Mouse (Mus musculus): Measurements from ENCODE around the gene Myadml2.
A peak's percentile ranks its signal among the peaks of the same experiment; 100 is the strongest.

Myadml2 gene

DNA sequence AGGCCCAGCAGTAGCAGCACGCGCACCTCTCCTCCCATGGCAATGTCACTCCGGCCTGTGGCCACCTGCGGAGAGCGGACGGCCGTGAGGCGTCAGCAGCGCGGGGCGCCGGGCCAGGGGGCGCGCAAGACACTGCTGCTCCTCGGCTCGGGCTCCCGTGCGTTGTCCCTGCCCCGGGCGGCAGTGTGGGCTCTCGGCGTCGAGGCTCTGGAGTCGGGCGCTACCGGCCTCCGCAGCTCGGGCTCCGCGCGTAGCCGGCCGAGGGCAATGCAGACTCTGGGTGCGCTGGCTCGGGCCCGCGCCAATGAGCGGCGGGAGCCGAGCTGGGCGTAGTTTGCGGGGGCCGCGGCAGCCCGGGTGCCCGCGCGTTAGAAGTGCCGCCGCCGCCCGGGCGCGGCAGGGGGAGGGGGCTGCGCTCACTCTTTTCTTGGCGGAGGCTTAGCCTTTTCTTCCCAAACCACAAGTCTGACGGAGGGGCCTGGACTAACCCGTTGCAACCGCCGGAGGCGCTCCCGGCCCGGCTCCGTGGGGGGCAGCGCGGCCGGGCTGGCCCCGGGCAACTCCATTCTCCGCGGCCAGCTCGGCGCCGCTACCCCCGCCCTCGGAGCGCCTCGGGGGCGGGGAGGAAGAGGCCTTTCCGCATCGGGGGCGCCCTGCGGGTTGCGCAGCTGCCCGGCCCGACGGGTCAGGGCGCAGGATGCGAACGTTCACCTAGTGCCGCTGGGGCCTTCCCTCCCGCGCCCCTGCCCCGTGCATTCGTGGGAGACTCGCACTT, 12.5 kb upstream of the Myadml2 start:
- peak; percentile 45 for DNase-seq

DNA sequence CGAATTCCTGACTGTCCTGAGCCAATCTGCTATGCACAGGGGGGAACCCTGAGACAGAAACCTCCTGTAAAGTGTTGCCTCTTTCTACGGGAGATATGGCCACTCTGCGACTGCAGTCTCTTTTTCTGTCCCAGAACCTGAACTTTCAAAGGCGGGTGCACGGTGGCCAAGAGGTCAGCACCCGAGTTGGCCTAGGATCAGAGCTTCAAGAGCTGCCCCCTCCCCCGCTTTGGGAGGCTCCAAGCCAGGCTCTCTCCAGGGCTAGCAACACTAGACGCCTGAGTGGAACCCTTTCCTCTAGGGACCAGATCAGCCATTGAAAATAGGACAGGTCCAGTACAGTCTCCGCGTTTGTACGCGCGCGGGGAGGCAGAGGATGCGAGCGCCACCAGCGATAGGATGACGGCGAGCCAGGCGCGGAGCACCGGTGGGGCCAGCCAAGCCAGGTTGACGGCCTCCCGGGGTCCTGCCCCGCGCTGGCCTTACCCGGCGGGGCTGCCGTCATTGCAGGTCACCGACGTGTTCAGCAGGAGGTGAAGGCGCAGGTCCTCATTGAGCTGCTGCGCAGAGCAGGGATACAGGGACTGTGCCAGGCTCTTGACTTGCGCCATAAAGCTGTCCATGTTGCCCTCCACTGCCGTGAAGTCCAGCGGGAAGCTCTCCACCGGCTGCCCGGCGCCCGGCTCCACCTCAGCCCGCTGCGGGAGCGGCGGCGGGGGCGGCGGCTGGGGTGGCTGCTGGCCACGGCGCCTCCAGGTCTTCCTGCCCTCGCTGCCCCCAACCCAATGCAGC, 11.7 kb upstream of the Myadml2 start:
- peak; percentile 30 for DNase-seq

DNA sequence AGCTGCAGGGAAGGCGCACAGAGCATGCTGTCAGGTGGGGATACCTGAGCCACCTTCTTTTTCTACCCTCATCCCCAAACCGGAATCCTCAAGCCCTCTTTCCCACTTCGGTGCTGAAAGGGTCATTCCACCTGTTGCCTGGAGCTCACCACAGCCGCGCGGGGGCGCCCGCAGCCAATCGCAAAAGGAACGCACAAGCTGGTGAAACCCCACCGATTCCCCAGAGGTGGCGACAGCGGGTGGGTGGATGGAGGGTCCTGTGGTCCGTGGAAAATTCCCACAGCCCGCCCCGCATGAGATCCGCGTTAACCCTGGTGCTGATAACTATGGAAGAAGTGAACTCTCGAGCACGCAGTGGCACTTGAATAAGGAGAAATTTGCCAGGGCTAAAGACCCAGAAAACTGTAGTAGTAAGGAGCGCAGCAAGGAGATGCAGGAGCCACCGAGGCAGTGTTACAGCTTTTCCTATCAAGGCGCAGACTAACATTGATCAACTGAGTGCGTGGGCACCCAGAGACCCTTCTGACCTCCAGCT, 11.0 kb upstream of the Myadml2 start:
- DNase-seq = peak; percentile 77

DNA sequence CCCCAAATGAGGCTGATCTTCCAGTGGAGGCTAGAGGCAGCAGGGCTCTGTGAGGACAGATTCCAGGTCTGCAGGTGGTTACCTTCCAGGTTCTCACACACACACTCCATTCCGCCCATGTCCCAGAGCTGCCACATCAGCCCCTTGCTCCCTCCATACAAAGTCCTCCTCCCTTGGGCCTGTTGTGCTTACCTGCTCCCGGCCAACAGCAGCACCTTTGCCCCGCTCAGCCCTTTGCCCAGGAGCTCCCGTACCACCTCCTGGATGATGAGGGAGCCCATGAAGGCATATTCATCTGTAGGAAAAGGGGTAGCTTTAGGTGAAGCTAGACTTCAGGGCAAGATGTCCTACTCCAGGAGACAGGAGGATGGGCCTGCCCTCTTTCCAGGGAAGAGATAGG, 9.3 kb upstream of the Myadml2 start:
- peak; percentile 75 for DNase-seq

DNA sequence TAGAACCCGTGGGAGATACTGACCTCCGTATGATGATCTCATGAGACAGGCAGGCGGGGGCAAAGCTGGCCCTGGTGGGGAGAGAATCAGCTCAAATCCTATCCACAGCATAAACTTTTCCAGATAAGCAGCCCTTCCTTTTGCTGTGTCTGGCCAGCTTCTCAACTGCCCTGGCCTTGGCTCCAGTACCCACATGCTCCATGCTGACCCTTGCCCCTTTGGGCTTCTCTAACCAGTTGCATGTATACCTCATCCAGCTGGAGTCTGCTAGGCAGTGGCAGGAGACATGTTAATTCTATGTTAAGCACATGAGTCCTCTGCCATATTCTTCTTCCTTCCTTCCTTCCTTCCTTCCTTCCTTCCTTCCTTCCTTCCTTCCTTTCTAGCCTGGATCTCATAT, 6.8 kb upstream of the Myadml2 start:
- DNase-seq = peak; percentile 49

DNA sequence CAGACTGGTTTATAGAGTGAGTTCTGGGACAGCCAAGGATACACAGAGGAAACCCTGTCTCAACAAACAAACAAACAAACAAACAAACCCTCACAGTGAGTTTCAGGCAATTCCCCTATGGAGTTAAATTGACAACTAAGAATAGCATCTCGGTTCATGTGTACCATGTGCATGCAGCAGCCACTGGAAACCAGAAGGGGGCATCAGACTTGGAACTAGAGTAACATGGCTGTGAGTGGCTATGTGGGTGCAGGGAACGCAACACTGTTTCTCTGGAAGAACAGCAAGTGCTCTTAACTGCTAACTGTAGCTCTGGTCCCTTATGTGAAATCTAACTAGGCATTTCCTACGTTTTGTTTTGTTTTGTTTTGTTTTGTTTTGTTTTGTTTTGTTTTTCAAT, 3.9 kb upstream of the Myadml2 start:
- DNase-seq = no peak

DNA sequence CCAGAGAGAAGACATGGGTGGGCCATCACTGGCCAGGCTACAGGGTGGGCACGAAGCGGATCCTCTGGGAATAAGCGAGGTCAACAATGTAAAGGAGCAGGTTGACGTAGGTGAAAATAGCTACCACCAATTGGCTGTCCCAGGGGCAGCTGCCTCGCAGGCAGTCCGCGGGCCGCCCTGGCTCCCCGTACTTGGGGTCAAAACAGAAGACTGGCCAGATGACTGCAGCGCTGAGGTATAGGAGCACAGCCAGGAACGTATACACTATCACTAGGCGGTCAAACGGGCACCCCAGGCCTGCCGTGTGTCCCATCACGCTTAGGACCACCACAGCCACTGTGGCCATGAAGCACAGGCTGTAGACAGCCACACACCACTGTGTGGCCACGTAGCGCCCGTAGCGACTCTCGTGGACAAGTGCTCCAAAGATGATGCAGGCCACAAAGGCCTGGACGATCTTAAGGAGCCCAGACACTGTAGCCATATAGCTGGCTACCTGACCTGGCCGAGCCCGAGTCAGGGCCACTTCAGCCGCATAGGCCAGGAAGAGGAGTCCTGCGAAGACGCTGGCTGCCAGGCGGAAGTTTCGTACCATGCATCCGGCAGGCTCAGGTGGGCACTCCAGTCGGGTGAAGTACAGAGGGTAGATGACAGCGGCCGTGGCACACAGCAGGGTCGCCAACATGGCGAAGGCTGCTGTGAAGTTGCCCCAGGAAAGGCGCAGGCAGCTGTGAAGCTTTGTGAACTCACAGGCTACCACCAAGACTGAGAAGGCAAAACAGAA, 719 bp downstream of the Myadml2 start:
- DNase-seq = no peak

DNA sequence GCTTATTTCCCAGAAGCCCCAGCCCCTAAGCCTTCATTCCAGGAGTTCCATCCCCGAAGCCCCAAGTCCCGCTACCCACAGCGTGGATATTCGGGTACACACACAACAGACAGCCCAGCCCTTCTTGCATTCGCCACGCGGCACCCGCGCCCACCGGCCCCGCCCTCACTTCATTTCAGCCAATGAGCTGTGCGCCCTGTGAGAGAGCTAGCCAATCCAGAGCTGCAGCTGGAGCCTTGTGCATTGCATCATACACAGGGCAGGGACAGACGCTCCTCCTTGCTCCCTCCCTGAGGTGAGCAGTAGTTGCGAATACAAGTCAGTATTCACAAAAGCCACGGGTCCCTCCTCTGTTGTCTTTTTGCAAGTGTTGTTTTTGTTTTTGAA, 4.4 kb downstream of the Myadml2 start, which contains the start of gene Pycr1:
Gene Pycr1 (minus strand): TSS at position 169 of the 387 bp plus-strand sequence.
- peak; percentile 92 for DNase-seq

DNA sequence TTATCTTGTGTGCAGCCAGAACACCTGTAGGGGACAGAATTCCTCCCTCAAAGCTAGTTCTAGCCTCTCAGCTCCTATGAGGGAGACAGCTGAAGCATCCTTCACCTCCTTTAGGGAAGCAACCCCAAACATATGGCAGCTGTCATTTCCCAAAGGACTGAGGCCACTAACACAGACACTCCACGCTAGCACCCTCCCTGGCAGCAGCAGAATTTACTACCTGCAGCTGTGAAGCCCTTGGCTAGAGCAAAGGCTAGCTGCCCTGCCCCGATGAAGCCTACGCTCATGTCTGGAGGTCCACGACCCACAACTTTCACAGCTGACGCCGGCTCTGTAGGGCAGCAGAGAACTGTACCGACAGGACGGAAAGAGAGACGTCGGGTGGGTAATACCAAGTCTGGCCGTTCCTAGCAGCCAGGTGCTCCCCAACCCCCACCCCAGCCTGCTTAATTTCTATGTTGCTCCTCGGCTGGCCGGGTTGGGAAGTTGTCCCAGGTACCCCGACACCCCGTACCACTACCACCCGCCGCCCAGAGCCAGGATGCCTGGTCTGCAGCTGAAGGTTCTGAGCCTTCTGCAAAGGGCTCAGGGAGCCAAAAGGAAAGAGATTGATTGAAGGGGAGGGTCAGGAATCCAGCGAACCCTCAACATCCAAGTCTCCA, 4.9 kb downstream of the Myadml2 start:
- no peak for DNase-seq

DNA sequence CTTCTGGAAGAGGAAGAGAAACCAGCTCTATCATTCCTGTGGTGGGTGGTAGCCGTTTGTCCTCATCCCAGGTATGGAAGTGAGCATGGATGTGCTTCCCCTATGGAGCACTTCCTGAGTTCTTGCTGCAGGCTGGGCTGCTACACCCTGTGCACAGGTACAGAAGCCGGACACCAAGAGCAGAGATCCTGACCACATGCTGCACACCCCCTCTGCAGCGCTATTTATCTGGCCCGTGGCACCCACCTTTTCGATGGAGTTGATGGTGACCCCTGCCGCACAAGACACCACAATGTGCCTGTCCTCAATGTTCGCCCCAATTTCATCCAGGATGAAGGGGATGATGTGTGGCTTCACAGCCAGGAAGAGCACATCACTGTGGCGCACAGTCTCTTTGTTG, 6.1 kb downstream of the Myadml2 start:
- DNase-seq = no peak

DNA sequence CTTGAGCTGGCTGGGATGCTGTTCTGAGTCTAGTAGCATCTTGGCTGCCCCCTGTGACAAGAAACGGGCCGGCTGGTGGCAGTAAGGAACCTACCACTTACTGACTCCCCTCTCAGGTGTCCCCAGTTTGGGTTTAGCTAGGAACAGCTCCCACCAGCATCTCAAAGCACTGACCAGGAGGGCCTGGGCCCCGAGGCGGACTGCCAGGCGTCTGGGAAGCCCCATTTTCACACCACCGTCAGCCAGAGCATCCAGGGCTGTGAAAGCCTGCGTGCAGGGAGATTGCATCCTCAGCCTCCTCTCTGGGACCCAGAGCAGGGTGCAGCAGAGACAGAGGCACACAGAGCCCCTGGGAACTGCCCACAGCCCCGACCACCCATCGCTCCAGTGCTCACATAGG, 6.7 kb downstream of the Myadml2 start:
- no peak for DNase-seq

DNA sequence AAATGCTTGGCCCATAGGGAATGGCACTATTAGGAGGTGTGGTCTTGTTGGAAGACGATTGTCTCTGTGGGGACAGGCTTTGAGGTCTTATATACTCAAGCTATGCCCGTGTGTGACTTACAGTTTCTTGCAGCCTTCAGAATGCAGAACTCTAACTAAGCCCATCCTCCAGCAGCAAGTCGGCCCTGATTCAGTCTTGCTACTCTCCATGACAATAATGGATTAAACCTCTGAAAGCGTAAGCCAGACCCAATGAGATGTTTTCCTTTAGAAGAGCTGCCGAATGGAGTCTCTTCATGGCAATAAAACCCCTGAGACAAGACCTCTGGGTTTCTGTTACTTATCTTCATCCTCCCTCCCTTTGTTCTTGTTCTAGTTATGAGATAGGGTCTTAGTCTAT, 13.1 kb downstream of the Myadml2 start:
- no peak for DNase-seq

DNA sequence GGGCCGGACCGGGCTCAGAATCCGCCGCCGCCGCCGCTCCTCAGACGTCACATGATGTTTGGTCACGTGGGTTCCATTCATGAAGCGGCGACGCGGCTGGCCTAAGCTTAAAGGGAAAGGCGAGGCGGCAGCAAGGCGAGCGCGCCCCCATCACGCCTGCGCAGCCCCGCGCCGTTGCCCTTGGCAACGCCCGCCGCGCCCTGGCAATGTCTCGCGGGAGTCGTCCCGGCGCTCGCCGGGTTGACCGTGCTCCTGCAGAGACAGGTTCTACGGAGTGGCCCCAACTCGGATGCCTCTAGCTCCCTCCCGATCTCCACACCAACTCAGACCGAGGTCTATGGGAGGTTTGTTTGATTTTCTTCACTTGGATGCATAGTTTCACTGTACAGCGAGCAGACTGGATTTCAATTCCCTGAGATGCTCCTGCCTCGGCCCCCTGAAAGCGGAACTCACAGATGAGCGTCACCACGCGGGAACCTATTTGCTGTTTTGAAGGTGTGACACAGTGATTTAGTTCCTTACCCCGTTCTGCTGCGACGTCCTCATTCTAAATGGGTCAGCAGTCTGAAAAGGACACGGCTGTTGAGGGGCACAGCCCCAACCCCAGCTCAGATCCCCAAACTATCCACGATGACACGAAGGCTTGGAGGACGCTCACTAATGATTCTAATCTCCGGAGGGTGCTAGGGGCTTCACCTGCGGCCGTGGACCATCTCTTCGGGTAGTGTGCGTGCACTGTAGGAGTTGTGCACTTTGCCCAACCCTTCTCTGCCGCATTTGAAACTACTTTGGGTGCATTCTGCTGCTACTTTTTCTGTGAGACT, 14.2 kb downstream of the Myadml2 start, which contains the start of gene Mafg:
Gene Mafg (minus strand): TSS at position 81 of the 824 bp plus-strand sequence.
- DNase-seq = peak; percentile 95

DNA sequence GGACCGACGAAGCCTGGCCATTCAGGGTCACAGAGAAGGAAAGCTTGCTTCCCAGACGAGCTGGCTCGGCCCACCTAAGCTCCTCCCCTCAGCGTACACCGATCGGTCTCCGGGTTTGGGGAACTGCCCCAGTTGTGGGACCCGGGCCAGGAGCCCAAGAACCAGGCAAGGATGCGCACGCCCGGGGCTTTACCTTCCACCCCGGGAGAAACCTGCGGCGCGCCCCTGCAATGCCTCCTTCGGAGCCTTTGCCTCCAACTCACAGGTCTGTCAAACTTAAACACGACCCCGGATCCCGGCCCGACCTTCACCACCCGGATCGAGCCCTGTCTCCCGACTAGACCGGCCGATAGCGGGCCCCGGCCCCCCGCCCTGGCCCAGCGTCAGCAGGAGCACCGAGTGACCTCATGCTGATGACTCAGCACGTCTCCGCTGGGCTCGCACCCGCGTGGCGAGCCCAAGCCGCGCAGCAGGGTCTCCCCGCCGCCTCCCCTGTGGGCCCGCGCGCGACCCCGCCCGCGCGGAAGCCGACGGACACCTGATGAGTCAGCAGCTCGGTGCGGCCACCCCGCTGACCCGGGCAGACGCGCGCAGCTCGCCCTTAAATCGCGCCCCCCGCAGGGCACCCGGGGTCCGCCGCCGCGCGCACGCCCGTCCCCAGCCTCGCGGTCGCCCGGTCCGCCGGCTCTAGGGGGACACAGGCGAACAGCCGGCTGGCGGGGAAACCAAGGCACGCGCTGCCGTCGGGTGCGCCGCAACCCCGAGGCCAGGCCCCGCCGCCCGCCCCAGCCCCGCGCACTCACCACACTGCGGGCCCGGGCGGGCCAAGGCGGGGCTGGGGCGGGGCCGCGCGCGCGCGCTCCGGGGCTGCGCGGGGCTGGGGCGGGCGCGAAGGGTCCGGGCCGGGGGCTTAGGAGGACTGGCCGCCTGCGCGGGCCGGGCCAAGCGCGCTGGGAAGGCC, 15.1 kb downstream of the Myadml2 start:
- peak; percentile 86 for DNase-seq

DNA sequence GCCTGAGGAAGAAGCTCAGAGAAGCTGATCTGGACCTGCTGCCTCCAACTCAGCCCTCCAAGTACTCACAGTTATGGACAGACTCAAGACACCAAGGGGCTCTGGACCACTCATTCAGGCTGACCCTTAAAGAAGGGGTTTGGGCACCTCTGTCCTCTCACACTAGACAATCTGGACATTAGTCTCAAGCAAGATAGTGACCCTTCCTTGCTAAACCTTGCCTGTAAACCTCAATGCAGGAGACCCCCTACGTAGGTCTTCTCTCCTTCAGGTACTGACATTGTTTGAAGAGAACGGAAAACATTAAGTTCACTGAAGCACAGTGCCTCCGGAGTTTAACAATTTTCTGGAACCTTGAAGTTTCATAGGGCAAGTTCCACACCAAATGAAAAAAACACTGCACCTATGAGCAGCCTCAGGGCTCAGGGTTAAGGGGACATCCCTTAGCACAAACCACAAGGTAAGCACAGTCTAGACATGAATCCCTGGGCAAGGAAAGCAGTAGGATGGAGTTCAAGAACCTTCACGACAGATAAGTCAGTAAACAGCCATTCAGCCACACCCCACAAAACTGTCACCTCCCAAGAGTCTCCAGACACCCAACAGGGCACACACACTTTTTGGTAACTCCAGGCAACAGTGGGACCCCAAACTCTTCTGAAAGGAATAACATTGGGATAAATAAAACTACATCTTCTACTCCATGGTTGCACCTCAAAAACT, 16.1 kb downstream of the Myadml2 start:
- DNase-seq = no peak

DNA sequence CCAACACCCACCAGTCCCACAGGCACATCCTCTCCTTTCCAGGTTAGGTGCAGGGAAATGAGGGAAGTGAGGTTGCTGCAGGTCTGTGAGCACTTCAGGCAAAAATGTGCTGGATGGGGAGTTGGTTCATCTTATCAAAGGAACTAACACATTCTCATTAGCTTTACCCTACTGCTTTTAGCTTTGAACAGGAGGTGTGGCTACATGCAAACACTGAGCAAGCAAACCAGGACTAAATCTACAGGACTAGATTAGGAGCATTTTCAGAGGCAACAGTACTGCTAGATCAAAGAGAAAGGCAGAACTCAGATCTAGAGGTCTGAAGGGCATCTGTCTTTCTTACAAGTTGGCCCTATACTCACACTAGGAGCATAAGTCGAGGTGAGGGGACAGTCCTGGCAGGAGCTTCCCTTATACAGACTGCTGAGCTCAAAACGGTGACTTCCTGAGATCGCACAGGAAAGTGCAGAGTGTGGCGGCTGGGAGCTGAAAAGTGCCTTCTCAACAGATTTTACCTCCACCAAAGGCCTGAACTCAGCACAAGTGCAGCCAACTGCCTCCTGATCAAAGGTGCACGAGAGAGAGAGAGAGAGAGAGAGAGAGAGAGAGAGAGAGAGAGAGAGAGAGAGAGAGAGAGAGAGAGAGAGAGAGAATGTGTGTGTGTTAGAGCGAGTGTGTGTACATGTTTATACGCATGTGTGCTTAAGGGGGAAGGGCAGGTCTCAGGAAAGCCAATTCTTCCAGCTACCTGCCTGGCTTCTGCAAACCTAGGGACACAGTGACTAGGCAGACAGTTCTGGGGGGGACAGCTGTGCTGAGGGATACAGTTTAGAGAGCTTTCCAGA, 16.9 kb downstream of the Myadml2 start:
- peak; percentile 80 for DNase-seq

DNA sequence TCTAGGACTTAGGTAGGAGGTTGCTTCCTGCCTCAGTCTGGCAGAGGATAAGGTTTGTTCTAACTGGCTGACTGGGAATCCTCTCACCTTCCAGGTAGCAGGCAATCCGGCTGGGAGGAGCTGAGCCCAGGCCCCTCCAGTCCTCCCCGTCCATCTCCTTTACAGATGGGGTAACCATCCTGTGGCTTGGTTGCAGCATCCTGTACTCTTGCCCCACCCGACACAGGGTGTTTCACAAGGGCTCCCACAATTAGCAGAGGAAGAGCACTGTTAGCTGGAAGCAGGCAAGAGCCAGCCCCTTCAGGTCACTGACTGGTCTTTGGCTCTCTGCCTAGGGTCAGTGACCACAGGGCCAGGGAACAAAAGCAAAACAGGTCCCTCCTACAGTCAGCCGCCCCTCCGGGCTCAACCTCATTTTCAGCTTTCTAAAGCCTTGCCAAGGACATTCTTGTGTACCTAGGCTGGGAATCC, 17.5 kb downstream of the Myadml2 start:
- peak; percentile 90 for DNase-seq

DNA sequence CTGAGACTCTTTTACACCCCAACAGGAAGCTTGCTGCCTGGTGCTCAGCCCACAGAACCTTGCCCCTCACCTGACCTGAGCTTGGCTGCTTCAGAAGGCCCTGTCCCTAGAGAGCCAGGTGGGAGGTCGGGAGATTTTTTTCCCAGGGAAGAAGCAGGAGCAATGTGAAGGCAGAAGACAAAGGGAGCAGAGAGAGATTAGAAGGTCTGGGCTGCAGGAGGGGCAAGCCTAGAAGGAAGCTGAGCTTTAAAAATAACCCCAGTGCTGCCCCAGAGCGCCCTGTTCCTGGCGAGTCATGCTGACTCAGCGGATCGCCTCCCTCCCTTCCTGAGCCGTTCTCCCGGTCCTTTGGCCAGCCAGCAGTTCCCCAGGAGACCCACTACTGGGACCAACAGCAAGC, 18.0 kb downstream of the Myadml2 start:
- DNase-seq = peak; percentile 66

DNA sequence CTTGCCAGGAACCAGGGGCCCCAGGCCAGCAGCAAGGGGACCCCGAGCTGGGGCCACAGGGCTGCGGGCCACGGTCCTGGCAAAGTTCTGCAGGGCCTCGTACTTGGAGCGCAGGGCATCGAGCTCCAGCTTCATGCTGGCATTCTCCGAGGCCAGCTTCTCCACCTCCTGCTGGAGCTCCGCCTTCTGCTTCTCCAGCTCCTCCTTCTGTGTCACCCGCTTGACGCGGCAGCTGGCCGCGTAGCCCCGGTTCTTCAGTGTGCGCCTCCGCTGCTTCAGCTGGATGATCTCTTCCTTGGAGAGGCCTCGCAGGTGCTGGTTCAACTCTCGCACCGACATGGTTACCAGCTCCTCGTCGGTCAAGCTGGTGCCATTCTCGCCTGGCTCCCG, 18.6 kb downstream of the Myadml2 start:
- DNase-seq = peak; percentile 77
